Mouse (Mus musculus): ENCODE measurements around the gene Kank2. TPM values are rescaled to one million over a fixed set of nuclear protein-coding genes. Genes with fewer than 3 reads are reported as not detected.

Kank2 gene
- polyA plus RNA-seq, 1 experiment from 2014 or later = 16.0 TPM

DNA sequence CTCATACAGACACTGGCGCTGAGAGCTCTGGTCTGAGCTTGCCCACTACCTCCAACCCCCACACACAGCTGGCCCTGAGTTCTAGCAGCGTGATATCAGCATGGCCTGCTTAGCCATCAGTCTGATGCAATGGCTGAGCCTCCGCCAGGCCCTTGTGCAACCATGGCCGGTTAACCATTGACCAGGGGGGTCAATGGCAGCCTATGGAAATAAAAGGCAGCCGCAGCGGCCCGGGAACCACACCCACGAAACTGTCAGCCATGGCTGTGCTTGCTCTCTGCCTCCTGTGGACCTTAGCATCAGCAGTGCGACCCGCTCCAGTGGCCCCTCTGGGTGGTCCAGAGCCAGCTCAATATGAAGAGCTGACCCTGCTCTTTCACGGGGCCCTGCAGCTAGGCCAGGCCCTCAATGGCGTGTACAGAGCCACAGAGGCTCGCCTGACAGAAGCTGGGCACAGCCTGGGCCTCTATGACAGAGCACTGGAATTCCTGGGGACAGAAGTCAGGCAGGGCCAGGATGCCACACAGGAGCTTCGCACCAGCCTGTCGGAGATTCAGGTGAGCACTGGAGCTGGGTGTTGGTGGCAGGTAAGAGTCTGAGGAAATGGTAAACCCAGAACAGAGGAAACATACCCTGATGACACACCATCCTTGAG is 36.8 kb upstream of the Kank2 start, which contains the start of gene Angptl8:
TSS of gene Angptl8 (plus strand) at position 253 of the 655 bp plus-strand sequence.
- Histone ChIP-seq H3K27me3 (replicated peaks) (no peaks in the 10 kb centered on the region), H3K9me3 (no peaks in the 10 kb centered on the region), H3K36me3 (peaks cover 94% of the 10 kb centered on the region), H3K4me2 (no peak within 1 kb of the TSS), H3K4me1 (no peaks in the 10 kb centered on the region), H3K9ac (no peak within 1 kb of the TSS), H3K27ac (replicated peaks) (no peak within 1 kb of the TSS), H3K4me3 (no peak within 1 kb of the TSS)
- ATAC-seq (ENCODE audit: extremely low read depth, insufficient number of reproducible peaks, low FRiP score, low TSS enrichment) = no peak
- WGBS = 86% methylated on average over 15 of the region's 15 CpGs

DNA sequence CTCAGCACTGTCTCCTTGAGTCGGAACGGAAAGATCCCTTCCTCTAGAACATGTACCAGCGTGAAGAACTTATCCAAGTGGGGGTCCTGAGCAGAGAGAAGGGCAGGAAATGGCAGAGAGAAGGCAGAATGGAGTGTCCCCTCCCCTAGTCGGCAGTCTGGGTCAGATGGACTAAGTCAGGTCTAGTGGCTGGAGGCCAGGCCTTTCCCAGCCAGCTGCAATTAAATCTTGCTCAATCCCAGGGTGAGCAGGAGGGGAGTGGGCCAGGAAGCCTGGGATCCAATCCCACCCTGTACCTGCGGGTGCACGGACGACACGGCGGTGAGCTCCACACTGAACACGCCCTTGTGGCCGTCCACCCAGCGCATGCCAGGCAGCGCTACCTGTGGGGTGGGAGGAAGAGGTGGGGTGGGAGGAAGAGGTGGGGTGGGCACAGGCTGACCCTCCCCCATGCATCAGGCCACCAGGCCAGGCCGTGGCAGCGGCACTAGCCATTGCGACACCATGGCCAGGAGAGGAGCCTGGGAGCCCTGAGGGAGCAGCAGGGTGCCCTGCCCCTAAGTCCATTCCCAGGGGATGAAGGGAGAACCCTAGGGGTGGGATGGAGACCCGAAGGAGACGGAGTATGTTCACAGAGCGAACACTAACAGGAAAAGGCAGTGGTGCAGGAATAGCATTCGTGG is 33.2 kb upstream of the Kank2 start:
- H3K27ac ChIP-seq (replicated peaks) = no peak overlapping the region
- 88% methylated on average over 20 of the region's 20 CpGs for WGBS
- no peaks in the 10 kb centered on the region for H3K27me3 ChIP-seq (replicated peaks)
- H3K9me3 ChIP-seq = no peaks in the 10 kb centered on the region
- no peak for ATAC-seq (ENCODE audit: extremely low read depth, insufficient number of reproducible peaks, low FRiP score, low TSS enrichment)
- H3K9ac ChIP-seq = no peak overlapping the region; the same call in 1 of the 2 replicates
- H3K4me1 ChIP-seq = no peaks in the 10 kb centered on the region
- H3K36me3 ChIP-seq = peaks cover 94% of the 10 kb centered on the region
- H3K4me3 ChIP-seq = no peak overlapping the region
- H3K4me2 ChIP-seq = no peak overlapping the region

DNA sequence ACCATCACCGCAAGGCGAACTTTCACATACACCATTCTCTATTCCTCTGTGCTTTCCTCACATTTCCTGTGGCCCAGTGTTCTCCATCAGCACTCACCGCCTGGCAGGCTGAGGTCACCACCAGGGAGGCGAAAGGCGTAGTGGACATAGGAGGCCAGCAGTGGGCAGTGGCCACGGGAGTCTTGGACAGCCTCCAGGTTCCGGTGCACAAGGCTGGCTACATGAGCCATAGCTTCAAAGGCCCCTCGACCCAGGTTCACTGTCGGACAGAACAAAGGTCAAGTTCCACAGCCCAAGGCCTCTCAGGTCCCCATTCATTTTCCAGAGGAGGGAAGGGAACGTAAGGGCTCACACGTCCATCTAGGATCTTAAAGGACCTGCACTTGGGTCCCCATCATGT is 32.4 kb upstream of the Kank2 start:
- Histone ChIP-seq H3K4me2 (no peak overlapping the region), H3K4me3 (no peak overlapping the region), H3K27ac (replicated peaks) (no peak overlapping the region), H3K4me1 (no peaks in the 10 kb centered on the region), H3K9me3 (no peaks in the 10 kb centered on the region), H3K36me3 (peaks cover 94% of the 10 kb centered on the region), H3K27me3 (replicated peaks) (no peaks in the 10 kb centered on the region), H3K9ac (no peak overlapping the region)
- 76% methylated on average over 11 of the region's 11 CpGs for WGBS
- no peak for ATAC-seq (ENCODE audit: extremely low read depth, insufficient number of reproducible peaks, low FRiP score, low TSS enrichment)

DNA sequence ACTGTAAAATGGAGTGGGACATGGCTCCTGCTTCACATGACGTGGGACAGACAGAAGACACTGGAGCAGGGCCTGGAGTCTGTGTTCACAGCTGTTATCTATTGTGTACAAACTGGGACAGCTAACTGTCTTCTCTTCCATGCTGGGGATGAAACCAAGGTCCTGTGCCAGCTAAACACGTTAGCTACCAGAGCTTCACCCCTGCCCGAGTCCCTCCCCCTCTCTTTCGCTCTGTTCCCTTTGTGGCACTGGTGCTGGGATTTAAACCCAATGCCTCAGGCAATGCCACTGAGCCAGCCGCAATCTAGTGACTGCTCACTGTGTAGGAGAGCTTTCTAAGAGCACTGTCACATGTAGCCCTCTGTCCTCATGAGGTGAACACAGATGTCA is 31.9 kb upstream of the Kank2 start:
- Histone ChIP-seq H3K4me3 (no peak overlapping the region), H3K27me3 (replicated peaks) (no peaks in the 10 kb centered on the region), H3K9me3 (no peaks in the 10 kb centered on the region), H3K27ac (replicated peaks) (no peak overlapping the region), H3K9ac (no peak overlapping the region), H3K4me1 (no peaks in the 10 kb centered on the region), H3K36me3 (peaks cover 90% of the 10 kb centered on the region), H3K4me2 (no peak overlapping the region)
- WGBS = 71% methylated on average over 5 of the region's 5 CpGs
- ATAC-seq (ENCODE audit: extremely low read depth, insufficient number of reproducible peaks, low FRiP score, low TSS enrichment) = no peak

DNA sequence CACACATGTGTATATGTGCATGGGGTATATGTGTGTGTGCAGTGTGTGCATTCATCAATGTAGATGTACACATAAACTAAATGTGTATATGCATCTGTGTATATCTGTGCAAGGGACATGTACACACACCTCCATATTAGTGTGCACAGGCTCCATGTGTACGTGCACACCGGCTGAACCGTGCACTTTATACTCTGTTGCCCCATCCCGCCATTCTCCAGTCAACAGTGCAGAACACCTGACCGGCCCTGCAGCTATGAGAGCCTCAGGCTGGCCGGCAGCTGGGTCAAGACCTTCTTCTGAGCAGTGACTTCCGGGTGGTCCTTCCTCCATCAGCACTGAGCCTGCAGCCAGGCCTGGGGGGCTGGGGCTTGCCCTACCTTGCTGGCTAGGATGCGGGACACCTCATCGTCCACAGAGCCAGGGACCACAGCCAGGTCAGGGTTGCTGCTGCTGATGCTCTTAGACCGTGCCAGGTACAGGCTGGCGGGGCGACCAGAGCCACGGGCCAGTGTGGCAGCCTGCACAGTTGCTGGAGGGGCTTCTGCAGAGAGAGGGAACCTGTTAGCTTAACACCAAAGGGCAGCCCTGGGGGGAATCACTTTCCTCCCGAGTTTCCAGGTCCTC is 31.4 kb upstream of the Kank2 start:
- H3K27me3 ChIP-seq (replicated peaks) = no peaks in the 10 kb centered on the region
- H3K4me1 ChIP-seq = no peaks in the 10 kb centered on the region
- no peaks in the 10 kb centered on the region for H3K9me3 ChIP-seq
- H3K27ac ChIP-seq (replicated peaks) = no peak overlapping the region
- no peak overlapping the region for H3K4me3 ChIP-seq
- 83% methylated on average over 14 of the region's 14 CpGs for WGBS
- H3K9ac ChIP-seq = no peak overlapping the region
- peaks cover 85% of the 10 kb centered on the region for H3K36me3 ChIP-seq
- no peak overlapping the region for H3K4me2 ChIP-seq
- ATAC-seq (ENCODE audit: extremely low read depth, insufficient number of reproducible peaks, low FRiP score, low TSS enrichment) = no peak

DNA sequence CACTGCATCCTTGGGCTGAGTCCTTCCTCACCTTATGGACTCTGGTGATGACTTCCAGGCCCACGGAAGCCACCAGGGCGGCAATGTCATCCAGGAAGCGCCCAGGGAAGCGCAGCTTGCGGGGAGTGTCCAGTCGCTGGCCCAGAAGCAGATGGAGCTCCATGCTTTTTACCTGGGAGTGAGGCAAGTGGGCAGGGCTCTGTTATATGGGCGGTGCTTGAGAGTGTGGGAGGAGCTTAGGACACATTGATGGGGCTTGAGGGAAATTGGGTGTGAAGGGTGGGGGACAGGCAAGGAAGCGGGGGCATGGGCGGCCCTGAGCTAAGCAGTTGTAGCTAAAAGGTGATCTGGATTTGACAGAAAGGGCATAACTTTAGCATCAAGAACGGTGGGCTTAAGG is 25.8 kb upstream of the Kank2 start:
- Histone ChIP-seq H3K4me1 (no peaks in the 10 kb centered on the region), H3K36me3 (peaks cover 78% of the 10 kb centered on the region), H3K9ac (no peak overlapping the region), H3K27ac (replicated peaks) (no peak overlapping the region), H3K27me3 (replicated peaks) (no peaks in the 10 kb centered on the region), H3K9me3 (no peaks in the 10 kb centered on the region), H3K4me2 (no peak overlapping the region), H3K4me3 (no peak overlapping the region)
- ATAC-seq (ENCODE audit: extremely low read depth, insufficient number of reproducible peaks, low FRiP score, low TSS enrichment) = no peak
- 65% methylated on average over 10 of the region's 10 CpGs for WGBS

DNA sequence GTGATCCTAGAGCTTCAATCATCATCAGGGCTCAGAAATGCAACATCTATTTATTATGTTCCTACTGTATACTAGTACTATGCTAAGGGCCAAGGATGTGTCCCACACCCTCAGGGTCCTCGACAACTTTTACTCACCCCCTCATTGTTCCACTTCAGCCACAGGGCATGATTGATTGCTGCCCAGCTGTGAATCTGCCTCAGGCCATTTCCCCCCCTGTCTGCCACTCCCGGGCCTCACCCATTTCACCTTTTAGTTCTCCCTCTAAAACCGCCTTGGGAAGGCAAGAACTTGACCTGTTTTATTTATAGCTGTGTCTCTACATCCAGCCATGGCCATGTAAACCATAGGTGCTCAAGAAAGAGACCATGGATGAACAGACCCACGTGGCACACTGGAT is 25.4 kb upstream of the Kank2 start:
- H3K9ac ChIP-seq = no peak overlapping the region
- no peak overlapping the region for H3K27ac ChIP-seq (replicated peaks)
- 56% methylated on average over 4 of the region's 4 CpGs for WGBS
- H3K4me1 ChIP-seq = no peaks in the 10 kb centered on the region
- peaks cover 78% of the 10 kb centered on the region for H3K36me3 ChIP-seq
- no peak overlapping the region for H3K4me2 ChIP-seq
- H3K9me3 ChIP-seq = no peaks in the 10 kb centered on the region
- no peak overlapping the region for H3K4me3 ChIP-seq
- ATAC-seq (ENCODE audit: extremely low read depth, insufficient number of reproducible peaks, low FRiP score, low TSS enrichment) = no peak
- no peaks in the 10 kb centered on the region for H3K27me3 ChIP-seq (replicated peaks)

DNA sequence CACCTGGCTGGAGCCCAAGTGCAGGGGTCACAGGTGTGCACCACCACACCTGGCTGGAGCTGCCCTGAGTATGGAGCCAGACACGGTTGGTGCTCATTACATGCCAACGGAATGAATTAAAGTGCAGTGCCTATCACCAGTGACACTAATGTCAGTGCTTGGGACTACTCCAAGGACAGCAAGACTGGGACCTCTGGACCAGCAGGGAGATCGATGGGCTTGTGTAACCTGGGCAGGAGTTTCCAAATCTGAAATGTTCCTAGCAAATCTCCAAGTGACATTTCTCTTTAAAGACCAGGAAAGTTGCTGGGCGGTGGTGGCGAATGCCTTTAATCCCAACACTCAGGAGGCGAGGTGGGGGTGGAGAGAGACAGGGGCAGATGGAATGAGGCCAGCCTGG is 24.1 kb upstream of the Kank2 start:
- no peak overlapping the region for H3K27ac ChIP-seq (replicated peaks)
- peaks cover 79% of the 10 kb centered on the region for H3K36me3 ChIP-seq
- no peak overlapping the region for H3K4me3 ChIP-seq
- no peaks in the 10 kb centered on the region for H3K27me3 ChIP-seq (replicated peaks)
- 72% methylated on average over 6 of the region's 6 CpGs for WGBS
- H3K4me1 ChIP-seq = no peaks in the 10 kb centered on the region
- H3K4me2 ChIP-seq = no peak overlapping the region
- H3K9ac ChIP-seq = no peak overlapping the region
- no peaks in the 10 kb centered on the region for H3K9me3 ChIP-seq
- ATAC-seq (ENCODE audit: extremely low read depth, insufficient number of reproducible peaks, low FRiP score, low TSS enrichment) = no peak

DNA sequence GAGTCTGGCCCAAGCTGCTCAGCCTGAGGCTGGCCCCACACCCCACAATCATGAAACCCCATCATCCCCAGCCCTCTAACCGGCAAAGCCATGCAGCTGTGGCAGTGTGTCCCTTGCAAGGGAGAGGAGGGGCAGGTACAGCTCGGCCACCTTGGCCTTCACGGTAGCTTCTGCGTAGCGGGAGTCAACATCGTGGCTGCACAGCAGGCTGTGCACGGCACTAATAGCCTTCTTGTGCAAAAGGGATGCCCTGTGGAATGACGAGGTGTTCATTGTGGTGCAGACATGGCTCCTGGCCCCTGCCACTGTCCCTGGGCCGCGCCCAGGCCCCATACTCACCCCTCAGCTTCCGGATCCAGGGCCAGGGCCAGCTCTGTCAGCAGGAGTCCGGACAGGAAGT is 21.6 kb upstream of the Kank2 start:
- no peak for ATAC-seq (ENCODE audit: extremely low read depth, insufficient number of reproducible peaks, low FRiP score, low TSS enrichment)
- peaks cover 87% of the 10 kb centered on the region for H3K36me3 ChIP-seq
- H3K4me3 ChIP-seq = no peak overlapping the region
- H3K4me1 ChIP-seq = no peaks in the 10 kb centered on the region
- 84% methylated on average over 12 of the region's 12 CpGs for WGBS
- H3K9ac ChIP-seq = no peak overlapping the region
- no peaks in the 10 kb centered on the region for H3K27me3 ChIP-seq (replicated peaks)
- H3K4me2 ChIP-seq = no peak overlapping the region
- no peaks in the 10 kb centered on the region for H3K9me3 ChIP-seq
- no peak overlapping the region for H3K27ac ChIP-seq (replicated peaks)

DNA sequence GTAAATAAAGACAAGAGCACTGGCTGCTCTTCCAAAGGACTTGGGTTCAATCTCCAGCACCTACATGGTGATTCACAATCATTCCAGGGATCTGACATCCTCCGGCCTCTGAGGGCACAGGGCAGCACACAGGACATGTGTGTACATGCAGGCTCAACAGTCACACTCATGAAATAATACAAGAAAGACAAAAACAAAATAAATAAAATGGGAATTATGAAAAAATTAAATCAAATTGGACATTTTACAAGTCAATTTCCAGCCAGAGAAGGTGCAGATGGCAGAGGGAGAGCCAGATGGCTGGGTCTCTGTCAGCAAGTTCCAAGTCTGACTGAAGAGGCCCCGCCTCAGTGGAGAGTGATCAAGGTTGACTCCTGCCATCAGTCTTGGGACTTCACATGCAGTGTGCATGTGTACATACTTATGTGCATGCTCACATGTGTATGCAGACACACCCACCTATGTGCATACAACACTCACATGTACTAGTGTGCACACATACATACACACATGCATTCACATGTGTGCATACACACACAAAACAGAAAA is 20.7 kb upstream of the Kank2 start:
- no peak overlapping the region for H3K4me2 ChIP-seq
- H3K27ac ChIP-seq (replicated peaks) = no peak overlapping the region
- 82% methylated on average over 2 of the region's 2 CpGs for WGBS
- H3K36me3 ChIP-seq = peaks cover 90% of the 10 kb centered on the region
- no peak for ATAC-seq (ENCODE audit: extremely low read depth, insufficient number of reproducible peaks, low FRiP score, low TSS enrichment)
- no peaks in the 10 kb centered on the region for H3K4me1 ChIP-seq
- H3K4me3 ChIP-seq = no peak overlapping the region
- H3K9ac ChIP-seq = no peak overlapping the region
- no peaks in the 10 kb centered on the region for H3K9me3 ChIP-seq
- no peaks in the 10 kb centered on the region for H3K27me3 ChIP-seq (replicated peaks)

DNA sequence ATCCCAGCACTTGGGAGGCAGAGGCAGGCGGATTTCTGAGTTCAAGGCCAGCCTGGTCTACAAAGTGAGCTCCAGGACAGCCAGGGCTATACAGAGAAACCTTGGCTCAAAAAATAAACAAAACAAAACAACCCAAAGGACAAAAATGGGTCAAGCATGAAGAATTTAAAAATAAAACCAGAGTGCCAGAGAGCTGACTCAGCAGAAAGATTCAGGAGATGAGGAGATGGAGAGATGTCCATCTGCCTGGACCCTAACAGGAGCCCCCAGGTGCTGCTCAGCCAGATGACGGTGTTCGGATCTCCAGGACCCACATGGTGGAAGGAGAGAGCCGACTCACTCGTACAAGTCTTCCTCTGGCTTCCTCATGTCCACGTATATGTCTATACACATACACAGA is 20.0 kb upstream of the Kank2 start:
- H3K27ac ChIP-seq (replicated peaks) = no peak overlapping the region
- no peak for ATAC-seq (ENCODE audit: extremely low read depth, insufficient number of reproducible peaks, low FRiP score, low TSS enrichment)
- 84% methylated on average over 6 of the region's 6 CpGs for WGBS
- no peak overlapping the region for H3K9ac ChIP-seq
- no peak overlapping the region for H3K4me2 ChIP-seq
- peaks cover 92% of the 10 kb centered on the region for H3K36me3 ChIP-seq
- H3K4me3 ChIP-seq = no peak overlapping the region
- H3K4me1 ChIP-seq = no peaks in the 10 kb centered on the region
- H3K27me3 ChIP-seq (replicated peaks) = no peaks in the 10 kb centered on the region
- no peaks in the 10 kb centered on the region for H3K9me3 ChIP-seq
